Mouse (Mus musculus) limb, embryonic 12.5 days (tissue): ENCODE measurements around the gene Nol11. TPM values are rescaled to one million over a fixed set of nuclear protein-coding genes. Genes with fewer than 3 reads are reported as not detected.

Experiments used
- ATAC-seq: fragments of 200-750 bp; cut with Nextera tagmentation; 2 replicates; pipeline ENCODE4 v1.8.0; 2017; ENCODE audit warnings: low read depth, moderate TSS enrichment; ENCODE audit not compliant: insufficient number of reproducible peaks, insufficient read depth, low FRiP score, low TSS enrichment
- H3K27ac ChIP-seq: fragments of 300-500 bp; sonication (generic); 2 replicates; pipeline ENCODE4 v1.5.1; 2016; ENCODE audit warnings: mild to moderate bottlenecking, moderate library complexity
- H3K27me3 ChIP-seq: fragments of 300-500 bp; sonication (generic); 2 replicates; pipeline ENCODE4 v1.6.1; 2016; ENCODE audit warnings: mild to moderate bottlenecking, moderate library complexity
- H3K36me3 ChIP-seq: fragments of 300-500 bp; sonication (generic); 2 replicates; pipeline ENCODE4 v1.6.1; 2016; ENCODE audit warnings: mild to moderate bottlenecking, moderate library complexity
- H3K4me1 ChIP-seq: fragments of 300-500 bp; sonication (generic); replicated peaks from 2 replicates; pipeline ENCODE4 v1.6.1; 2016
- H3K4me2 ChIP-seq: fragments of 300-500 bp; sonication (generic); 2 replicates; pipeline ENCODE4 v1.6.1; 2016; ENCODE audit warnings: mild to moderate bottlenecking, moderate library complexity
- H3K4me3 ChIP-seq: fragments of 300-500 bp; sonication (generic); replicated peaks from 2 replicates; pipeline ENCODE4 v1.5.1; 2016; ENCODE audit warnings: mild to moderate bottlenecking
- H3K9ac ChIP-seq: fragments of 300-500 bp; sonication (generic); replicated peaks from 2 replicates; pipeline ENCODE4 v1.6.1; 2016; ENCODE audit warnings: mild to moderate bottlenecking, moderate library complexity
- H3K9me3 ChIP-seq: fragments of 300-500 bp; sonication (generic); 2 replicates; pipeline ENCODE4 v1.6.1; 2016; ENCODE audit warnings: mild to moderate bottlenecking, moderate library complexity
- WGBS: fragments of 180-500 bp; shearing (Covaris S2); methylation state at CpG from one replicate; pipeline ENCODE4 v1.1.7; 2016; 5-methylcytosine and 5-hydroxymethylcytosine counted together
- polyA plus RNA-seq: library from polyadenylated mRNA; unstranded; fragments of >200 nt; fragmentation: Nextera tagmentation; extraction: Ambion mirVana; gene quantifications from 2 replicates; pipeline ENCODE4 v1.2.1, GENCODE M21; 2016

Gene Nol11
- polyA plus RNA-seq, 1 experiment from 2014 or later = 72.7 TPM

GRCm38 (mm10) chr11:107222531-107223168 lies 33.5 kb upstream of the Nol11 start:
- Histone ChIP-seq H3K36me3 (peaks cover 24% of the 10 kb centered on the region), H3K9me3 (no peaks in the 10 kb centered on the region), H3K4me1 (peaks cover 11% of the 10 kb centered on the region), H3K27me3 (no peaks in the 10 kb centered on the region), H3K4me2 (no peak overlapping the region), H3K27ac (no peak overlapping the region), H3K9ac (0 out of 2 replicates have a peak overlapping the region, but pooled peaks have one; percentile 18), H3K4me3 (no peak overlapping the region)
- ATAC-seq = no peak
- WGBS = 72% methylated on average over 12 of the region's 12 CpGs

DNA sequence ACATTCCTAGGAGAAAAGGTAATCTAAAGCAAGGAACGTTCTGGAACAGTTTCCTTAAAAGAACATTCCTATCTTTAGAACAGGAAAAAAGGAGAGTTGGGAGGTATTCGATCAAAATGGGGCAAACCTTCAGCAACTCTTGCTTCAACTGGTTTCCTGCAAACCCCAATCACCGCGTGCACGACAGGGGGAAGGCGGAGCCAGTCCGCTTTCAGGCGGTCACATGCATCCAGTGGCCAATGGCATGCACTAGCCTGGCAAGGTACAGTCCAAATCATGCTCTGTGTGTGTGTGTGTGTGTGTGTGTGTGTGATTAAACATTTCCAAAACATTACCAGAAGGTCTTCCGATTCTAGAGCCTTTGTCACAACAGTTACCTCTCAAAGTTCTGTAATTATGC lies 25.9 kb upstream of the Nol11 start:
- no peak overlapping the region for H3K4me3 ChIP-seq
- WGBS = 87% methylated on average over 9 of the region's 9 CpGs
- H3K9me3 ChIP-seq = no peaks in the 10 kb centered on the region; the same call in 1 of the 2 replicates
- no peaks in the 10 kb centered on the region for H3K4me1 ChIP-seq
- no peak overlapping the region for H3K27ac ChIP-seq
- H3K27me3 ChIP-seq = no peaks in the 10 kb centered on the region
- H3K9ac ChIP-seq = no peak overlapping the region
- H3K4me2 ChIP-seq = no peak overlapping the region
- H3K36me3 ChIP-seq = peaks cover 33% of the 10 kb centered on the region
- no peak for ATAC-seq

DNA sequence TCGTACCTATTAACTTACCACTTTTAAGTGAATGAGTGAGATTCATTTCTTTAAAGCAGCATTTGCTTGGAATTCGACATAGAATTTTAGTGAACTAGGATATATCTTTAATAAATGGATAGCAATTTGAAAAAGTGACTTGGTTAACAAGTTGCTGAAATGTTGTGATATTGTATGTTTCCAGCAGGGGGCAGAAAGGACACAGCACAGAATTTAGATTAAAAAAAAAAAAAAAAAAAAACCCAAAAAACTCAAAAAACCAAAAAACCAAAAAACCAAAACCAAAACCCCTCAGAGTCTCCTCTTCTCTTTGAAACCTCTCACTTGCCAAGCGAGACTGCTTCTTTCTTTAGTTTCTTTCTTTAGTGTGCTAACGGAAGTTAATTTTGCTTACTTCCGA lies 24.6 kb upstream of the Nol11 start:
- H3K4me1 ChIP-seq = no peaks in the 10 kb centered on the region
- H3K27ac ChIP-seq = no peak overlapping the region
- peaks cover 33% of the 10 kb centered on the region for H3K36me3 ChIP-seq
- no peaks in the 10 kb centered on the region; the same call in 1 of the 2 replicates for H3K9me3 ChIP-seq
- no peak overlapping the region for H3K9ac ChIP-seq
- no peak for ATAC-seq
- no peak overlapping the region for H3K4me3 ChIP-seq
- no peak overlapping the region for H3K4me2 ChIP-seq
- H3K27me3 ChIP-seq = no peaks in the 10 kb centered on the region
- WGBS = 81% methylated on average over 5 of the region's 5 CpGs

GRCm38 (mm10) chr11:107209818-107210217 lies 20.6 kb upstream of the Nol11 start:
- H3K27ac ChIP-seq = no peak overlapping the region
- ATAC-seq = no peak
- no peaks in the 10 kb centered on the region for H3K27me3 ChIP-seq
- no peak overlapping the region for H3K4me3 ChIP-seq
- H3K9ac ChIP-seq = no peak overlapping the region
- WGBS = 81% methylated on average over 13 of the region's 13 CpGs
- H3K4me2 ChIP-seq = no peak overlapping the region
- peaks cover 18% of the 10 kb centered on the region; the same call in 1 of the 2 replicates for H3K36me3 ChIP-seq
- H3K9me3 ChIP-seq = no peaks in the 10 kb centered on the region
- peaks cover 11% of the 10 kb centered on the region for H3K4me1 ChIP-seq

- H3K9ac ChIP-seq = no peak overlapping the region
- H3K27me3 ChIP-seq = no peaks in the 10 kb centered on the region
- no peak for ATAC-seq
- no peak overlapping the region for H3K27ac ChIP-seq
- WGBS = 92% methylated on average over 11 of the region's 11 CpGs
- no peak overlapping the region for H3K4me2 ChIP-seq
- H3K4me1 ChIP-seq = peaks cover 11% of the 10 kb centered on the region
- no peak overlapping the region for H3K4me3 ChIP-seq
- H3K9me3 ChIP-seq = 0 out of 2 replicates have a peak, but pooled peaks cover 4% of the 10 kb centered on the region
- H3K36me3 ChIP-seq = no peaks in the 10 kb centered on the region
These were observed 12.6 kb upstream of the Nol11 start for GRCm38 (mm10) chr11:107201773-107202172.

- Histone ChIP-seq H3K4me1 (no peaks in the 10 kb centered on the region), H3K36me3 (no peaks in the 10 kb centered on the region), H3K4me2 (no peak overlapping the region), H3K4me3 (no peak overlapping the region), H3K9me3 (0 out of 2 replicates have a peak, but pooled peaks cover 4% of the 10 kb centered on the region), H3K9ac (no peak overlapping the region), H3K27me3 (no peaks in the 10 kb centered on the region), H3K27ac (no peak overlapping the region)
- WGBS = 77% methylated on average over 5 of the region's 5 CpGs
- ATAC-seq = no peak
These were observed 10.1 kb upstream of the Nol11 start for GRCm38 (mm10) chr11:107199281-107199680.

- WGBS = 57% methylated on average over 2 of the region's 2 CpGs
- Histone ChIP-seq H3K36me3 (no peaks in the 10 kb centered on the region), H3K4me3 (no peak overlapping the region), H3K9me3 (no peaks in the 10 kb centered on the region), H3K9ac (no peak overlapping the region), H3K27me3 (no peaks in the 10 kb centered on the region), H3K27ac (no peak overlapping the region), H3K4me2 (no peak overlapping the region), H3K4me1 (no peaks in the 10 kb centered on the region)
- no peak for ATAC-seq
These were observed 6.2 kb upstream of the Nol11 start for GRCm38 (mm10) chr11:107195334-107195733.

GRCm38 (mm10) chr11:107190376-107190775 lies 1.2 kb upstream of the Nol11 start:
- Histone ChIP-seq H3K4me2 (no peak overlapping the region), H3K27ac (no peak overlapping the region), H3K27me3 (no peaks in the 10 kb centered on the region), H3K4me1 (peaks cover 7% of the 10 kb centered on the region), H3K36me3 (peaks cover 8% of the 10 kb centered on the region), H3K4me3 (no peak overlapping the region), H3K9me3 (no peaks in the 10 kb centered on the region), H3K9ac (no peak overlapping the region)
- no peak for ATAC-seq
- 80% methylated on average over 2 of the region's 2 CpGs for WGBS

DNA sequence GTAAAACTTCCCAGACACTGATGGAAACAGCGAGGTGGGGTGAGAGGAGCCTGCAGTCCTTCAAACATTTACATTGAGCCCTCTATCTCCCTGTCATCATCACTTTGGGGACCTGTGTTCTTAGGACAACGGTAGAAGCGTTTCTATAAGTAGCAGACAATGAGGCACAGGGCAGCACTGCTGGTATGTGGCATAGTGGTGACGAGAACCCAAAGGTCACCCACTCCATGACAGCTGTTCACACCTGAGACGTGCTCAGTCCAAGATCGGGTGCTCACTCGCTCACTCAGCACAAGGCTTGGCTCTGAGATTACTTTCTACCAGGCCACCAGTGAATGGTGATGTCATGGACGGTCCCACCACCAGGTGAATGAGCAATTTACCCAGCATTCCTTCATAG lies 5.4 kb downstream of the Nol11 start:
- Histone ChIP-seq H3K9me3 (no peaks in the 10 kb centered on the region), H3K9ac (no peak overlapping the region), H3K4me2 (no peak overlapping the region), H3K36me3 (peaks cover 70% of the 10 kb centered on the region), H3K4me3 (no peak overlapping the region), H3K4me1 (peaks cover 7% of the 10 kb centered on the region), H3K27ac (no peak overlapping the region), H3K27me3 (no peaks in the 10 kb centered on the region)
- 90% methylated on average over 8 of the region's 8 CpGs for WGBS
- ATAC-seq = no peak

GRCm38 (mm10) chr11:107161215-107161614 lies 28.0 kb downstream of the Nol11 start:
- no peak for ATAC-seq
- 84% methylated on average over 4 of the region's 4 CpGs for WGBS

GRCm38 (mm10) chr11:107159034-107159433 lies 30.1 kb downstream of the Nol11 start:
- Histone ChIP-seq H3K27ac (no peak overlapping the region), H3K4me3 (no peak overlapping the region), H3K9me3 (no peaks in the 10 kb centered on the region), H3K4me1 (no peaks in the 10 kb centered on the region), H3K27me3 (no peaks in the 10 kb centered on the region), H3K4me2 (no peak overlapping the region), H3K36me3 (peaks cover 5% of the 10 kb centered on the region; the same call in 1 of the 2 replicates), H3K9ac (no peak overlapping the region)
- 47% methylated on average over 1 of the region's 1 CpGs for WGBS
- ATAC-seq = no peak

More at GRCm38 (mm10) chr11:107161215-107161614, 28.0 kb downstream of the Nol11 start:
- no peaks in the 10 kb centered on the region for H3K9me3 ChIP-seq
- no peaks in the 10 kb centered on the region for H3K4me1 ChIP-seq
- no peak overlapping the region for H3K9ac ChIP-seq
- H3K27me3 ChIP-seq = no peaks in the 10 kb centered on the region
- H3K4me3 ChIP-seq = no peak overlapping the region
- H3K4me2 ChIP-seq = no peak overlapping the region
- H3K27ac ChIP-seq = no peak overlapping the region
- peaks cover 19% of the 10 kb centered on the region for H3K36me3 ChIP-seq
